Mouse (Mus musculus): ENCODE measurements at regions not wholly inside any gene's neighbourhood (a gene's known extent, or its start where the extent isn't known, plus 50 kb on each side); places are given as distances from the start of the nearest gene placed in this dataset.

- TF ChIP-seq POLR2A (IDR thresholded peaks at IDR 0.05; ENCODE audit: extremely low read depth, insufficient read depth, low read length) = no peak
- TF ChIP-seq CTCF (IDR thresholded peaks at IDR 0.05; ENCODE audit: low read depth, low read length) = peak; percentile 48; the same call in 1 of the 2 replicates
Observed at GRCm38 (mm10) chr5:76413886-76414285, 50.3 kb upstream of the Nmu start.

Measured in liver, adult 2 months (tissue).